Mouse (Mus musculus) olfactory bulb, adult 2 months (tissue): ENCODE measurements around the gene Jmjd1c.

Source experiments
- CTCF ChIP-seq: fragments of 200-500 bp; IDR thresholded peaks from 2 replicates; pipeline ENCODE4 v1.5.1; 2012; ENCODE audit warnings: low read depth, mild to moderate bottlenecking, low read length, moderate library complexity; ENCODE audit not compliant: insufficient read depth
- POLR2A ChIP-seq: fragments of 200-500 bp; IDR thresholded peaks from 2 replicates; pipeline ENCODE4 v1.6.1; 2012; ENCODE audit warnings: mild to moderate bottlenecking, low read depth, low read length, moderate library complexity; ENCODE audit not compliant: insufficient read depth

- TF ChIP-seq CTCF = no peak
- no peak for TF ChIP-seq POLR2A
These were observed 8.6 kb downstream of the Jmjd1c start for GRCm38 (mm10) chr10:67104543-67104942.
